Mouse (Mus musculus) bone marrow macrophage, adult 2 months (primary cell): ENCODE results near the gene Olfr95. TPM values are rescaled to one million over a fixed set of nuclear protein-coding genes. Genes with fewer than 3 reads are reported as not detected.
"Not testable (repeated sequence)": the region's sequence is repeated elsewhere in the genome, so short reads cannot be mapped to it uniquely, and the experiment has no call there.

Experiments
- H3K27ac ChIP-seq: 2 replicates; pipeline ENCODE4 v1.5.1; 2012; ENCODE audit warnings: low read depth, low read length; ENCODE audit not compliant: insufficient read depth
- H3K4me1 ChIP-seq: 2 replicates; pipeline ENCODE4 v1.6.1; 2012; ENCODE audit warnings: low read length; ENCODE audit not compliant: control insufficient read depth, insufficient read depth
- H3K4me3 ChIP-seq: 2 replicates; pipeline ENCODE4 v1.5.1; 2012; ENCODE audit warnings: mild to moderate bottlenecking, low read length, moderate library complexity; ENCODE audit not compliant: insufficient read depth
- CTCF ChIP-seq: IDR thresholded peaks from 2 replicates; pipeline ENCODE4 v1.5.1; 2012; ENCODE audit warnings: low read depth, mild to moderate bottlenecking, low read length, moderate library complexity
- POLR2A ChIP-seq: IDR thresholded peaks from 2 replicates; pipeline ENCODE4 v1.6.1; 2012; ENCODE audit warnings: mild to moderate bottlenecking, low read depth, low read length, borderline replicate concordance
- polyA plus RNA-seq: library from polyadenylated mRNA; stranded (reverse); fragments of >200 nt; gene quantifications from 2 replicates; pipeline ENCODE4 v1.2.4, GENCODE M21; 2012; ENCODE audit not compliant: missing spikeins, insufficient read depth, insufficient read length

Gene Olfr95
- not detected in 2 replicates for polyA plus RNA-seq

GRCm38 (mm10) chr17:37213018-37213417 is at the start of gene Olfr95:
TSS of gene Olfr95 (minus strand) at chr17:37213118.
- Histone ChIP-seq H3K27ac (no peak within 1 kb of the TSS), H3K4me3 (no peak within 1 kb of the TSS), H3K4me1 (no peaks in the 10 kb centered on the region)
- TF ChIP-seq POLR2A = no peak
- TF ChIP-seq CTCF = no peak

- no peak overlapping the region for H3K4me3 ChIP-seq
- H3K27ac ChIP-seq = no peak overlapping the region
- no peak for TF ChIP-seq CTCF
- no peak for TF ChIP-seq POLR2A
- H3K4me1 ChIP-seq = no peaks in the 10 kb centered on the region
These were observed 37.6 kb upstream of the Olfr95 start for GRCm38 (mm10) chr17:37250544-37250943.

- Histone ChIP-seq H3K4me3 (no peak overlapping the region), H3K27ac (no peak overlapping the region), H3K4me1 (no peaks in the 10 kb centered on the region)
- TF ChIP-seq POLR2A (no peak), CTCF (no peak)
These were observed 36.5 kb upstream of the Olfr95 start for GRCm38 (mm10) chr17:37249460-37249859.

GRCm38 (mm10) chr17:37246715-37247114 is 33.8 kb upstream of the Olfr95 start:
- H3K27ac ChIP-seq = no peak overlapping the region
- H3K4me1 ChIP-seq = no peaks in the 10 kb centered on the region
- H3K4me3 ChIP-seq = peak overlapping the region; percentile 38; the same call in 1 of the 2 replicates
- TF ChIP-seq POLR2A = no peak
- TF ChIP-seq CTCF = no peak

- H3K4me1 ChIP-seq = no peaks in the 10 kb centered on the region
- TF ChIP-seq POLR2A (no peak), CTCF (no peak)
- no peak overlapping the region for H3K4me3 ChIP-seq
- H3K27ac ChIP-seq = no peak overlapping the region
These were observed 29.3 kb upstream of the Olfr95 start for GRCm38 (mm10) chr17:37242198-37242597.

GRCm38 (mm10) chr17:37237230-37237629 is 24.3 kb upstream of the Olfr95 start, which contains the start of gene Olfr97:
TSS of gene Olfr97 (minus strand) at chr17:37237330.
- H3K4me1 ChIP-seq, H3K4me3 ChIP-seq: not testable (repeated sequence)

GRCm38 (mm10) chr17:37221879-37222278 is 9.0 kb upstream of the Olfr95 start:
- no peak overlapping the region for H3K4me3 ChIP-seq
- H3K27ac ChIP-seq = no peak overlapping the region
- TF ChIP-seq POLR2A (no peak), CTCF (no peak)

More at GRCm38 (mm10) chr17:37237230-37237629, 24.3 kb upstream of the Olfr95 start, which contains the start of gene Olfr97:
- H3K27ac ChIP-seq = not testable (repeated sequence)

GRCm38 (mm10) chr17:37219846-37220245 is 6.9 kb upstream of the Olfr95 start, which contains the start of gene Olfr96:
TSS of gene Olfr96 (plus strand) at chr17:37220146.
- no peak within 1 kb of the TSS for H3K27ac ChIP-seq
- H3K4me1 ChIP-seq = no peaks in the 10 kb centered on the region
- no peak within 1 kb of the TSS for H3K4me3 ChIP-seq
- no peak for TF ChIP-seq POLR2A
- no peak for TF ChIP-seq CTCF

More at GRCm38 (mm10) chr17:37221879-37222278, 9.0 kb upstream of the Olfr95 start:
- H3K4me1 ChIP-seq = no peaks in the 10 kb centered on the region

- Histone ChIP-seq H3K4me1 (no peaks in the 10 kb centered on the region), H3K27ac (no peak overlapping the region), H3K4me3 (no peak overlapping the region)
- TF ChIP-seq CTCF (no peak), POLR2A (no peak)
These were observed 5.6 kb upstream of the Olfr95 start for GRCm38 (mm10) chr17:37218486-37218885.

GRCm38 (mm10) chr17:37210884-37211768 is 1.8 kb downstream of the Olfr95 start:
- no peaks in the 10 kb centered on the region for H3K4me1 ChIP-seq
- H3K27ac ChIP-seq = no peak overlapping the region
- TF ChIP-seq CTCF (no peak), POLR2A (no peak)
- H3K4me3 ChIP-seq = no peak overlapping the region
